ENCODE assay signal across 8 mouse cellular contexts in the genomic region with DNA sequence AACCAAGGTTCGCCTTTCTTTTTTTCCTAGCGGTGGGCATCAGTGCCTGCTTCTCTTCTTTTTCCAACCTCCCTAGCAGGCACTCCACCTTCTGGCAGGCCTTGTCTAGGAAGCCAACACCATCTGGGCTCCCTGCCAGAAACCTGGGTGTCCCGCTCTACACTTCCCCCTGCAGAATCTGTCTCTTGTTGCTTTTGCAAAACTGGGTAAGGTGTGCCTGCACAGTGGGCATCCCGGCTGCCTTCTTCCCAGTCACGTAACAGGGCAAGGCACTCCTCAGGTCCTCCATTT. TPM values are rescaled to one million over a fixed set of nuclear protein-coding genes. Genes with fewer than 3 reads are reported as not detected.
A peak's percentile ranks its signal among the peaks of the same experiment; 100 is the strongest.
DNase-seq lines count a peak whose midpoint lies in the region; ATAC-seq and TF ChIP-seq lines count a peak whose summit lies in the region.

No protein-coding gene starts in this region.

- no peaks in the 10 kb centered on the region for H3K9me3 ChIP-seq in heart, embryonic 15.5 days (replicated peaks)
- no peaks in the 10 kb centered on the region for H3K9me3 ChIP-seq in E14TG2a.4 (ENCODE audit: low read length)
- no peaks in the 10 kb centered on the region for H3K9me3 ChIP-seq in hindbrain, embryonic 10.5 days

- peak overlapping the region; percentile 36 for H3K4me2 ChIP-seq in heart, embryonic 15.5 days

- peak overlapping the region; percentile 12; the same call in 1 of the 2 replicates for H3K9ac ChIP-seq in heart, embryonic 15.5 days

- peak; percentile 44 for ATAC-seq in heart, embryonic 15.5 days (replicated peaks; ENCODE audit: insufficient number of reproducible peaks, insufficient read depth, low FRiP score, low read depth)

- no peaks in the 10 kb centered on the region for H3K36me3 ChIP-seq in heart, embryonic 15.5 days
- no peaks in the 10 kb centered on the region for H3K36me3 ChIP-seq in E14TG2a.4 (ENCODE audit: insufficient read depth, low read length)
- no peaks in the 10 kb centered on the region for H3K36me3 ChIP-seq in hindbrain, embryonic 10.5 days

- no peak overlapping the region; the same call in 1 of the 2 replicates for H3K27ac ChIP-seq in heart, embryonic 15.5 days
- no peak overlapping the region for H3K27ac ChIP-seq in hindbrain, embryonic 10.5 days

- WGBS in heart, embryonic 15.5 days: 27% methylated on average over 5 of the region's 5 CpGs
- 54% methylated on average over 5 of the region's 5 CpGs for WGBS in hindbrain, embryonic 10.5 days

- DNase-seq in heart, adult 9 months (ENCODE audit: low spot score in 2 of 2): no peak
- peak; percentile 95 for DNase-seq in cerebellum, adult 9-10 months
- DNase-seq in kidney, adult 11 months: peak; percentile 80
- DNase-seq in lung, postnatal 4 days: peak; percentile 76 to 79
- DNase-seq in layer of hippocampus, postnatal 36 days: no peak
- DNase-seq in hindbrain, embryonic 10.5 days (ENCODE audit: low spot score): no peak

- H3K4me1 ChIP-seq in heart, embryonic 15.5 days (replicated peaks): peaks cover 13% of the 10 kb centered on the region
- peaks cover 43% of the 10 kb centered on the region for H3K4me1 ChIP-seq in E14TG2a.4 (replicated peaks; ENCODE audit: low read depth, low read length)
- H3K4me1 ChIP-seq in hindbrain, embryonic 10.5 days (replicated peaks): peaks cover 3% of the 10 kb centered on the region; the same call in 1 of the 2 replicates

- no peak for TF ChIP-seq CTCF in E14TG2a.4 (conservative IDR thresholded peaks at IDR 0.05; ENCODE audit: low read length)

- peaks cover 14% of the 10 kb centered on the region for H3K27me3 ChIP-seq in heart, embryonic 15.5 days
- no peaks in the 10 kb centered on the region for H3K27me3 ChIP-seq in E14TG2a.4 (ENCODE audit: insufficient read depth, low read length)
- 0 out of 2 replicates have a peak, but pooled peaks cover 2% of the 10 kb centered on the region for H3K27me3 ChIP-seq in hindbrain, embryonic 10.5 days (ENCODE audit: insufficient read depth, poor library complexity, severe bottlenecking)

- no peak overlapping the region for H3K4me3 ChIP-seq in heart, embryonic 15.5 days
- peak overlapping the region; percentile 30 for H3K4me3 ChIP-seq in E14TG2a.4 (replicated peaks; ENCODE audit: low read length)
- no peak overlapping the region for H3K4me3 ChIP-seq in hindbrain, embryonic 10.5 days

RNA-seq across cellular contexts. Expression of gene C77080, which starts 11.5 kb away (rescaled TPM):
- polyA plus RNA-seq in heart, embryonic 15.5 days (2015; fragmentation: Nextera tagmentation; extraction: Ambion mirVana): 1.4 and 3.1 TPM in 2 replicates
- total RNA-seq in layer of hippocampus, postnatal 36 days (2021): 1 to 10 TPM; 5.8 TPM
- polyA plus RNA-seq in hindbrain, embryonic 10.5 days (2016; fragmentation: Nextera tagmentation; extraction: Ambion mirVana): 3.0 and 3.7 TPM in 2 replicates

RNA-seq across cellular contexts. Expression of gene Sync, which starts 14.7 kb away (rescaled TPM):
- 2.1 and 2.3 TPM in 2 replicates for polyA plus RNA-seq in heart, embryonic 15.5 days (2015; fragmentation: Nextera tagmentation; extraction: Ambion mirVana)
- 1 to 10 TPM in 1 of 2 experiments, under 1 TPM in 1; 0.56 to 1.1 TPM for total RNA-seq in layer of hippocampus, postnatal 36 days (2021)
- polyA plus RNA-seq in hindbrain, embryonic 10.5 days (2016; fragmentation: Nextera tagmentation; extraction: Ambion mirVana): 0.37 and 0.63 TPM in 2 replicates

Comparison
In these comparisons a context has a peak if more than half of its experiments do, and no peak if none do; other contexts are left out.
1. DNase-seq: peak in cerebellum, adult 9-10 months (single experiment), kidney, adult 11 months (single experiment) and lung, postnatal 4 days (2 of 2); none in heart, adult 9 months (0 of 2), layer of hippocampus, postnatal 36 days (0 of 2) and hindbrain, embryonic 10.5 days (single experiment).